Mouse (Mus musculus) stomach, embryonic 16.5 days (tissue): ENCODE measurements at regions not wholly inside any gene's neighbourhood (a gene's known extent, or its start where the extent isn't known, plus 50 kb on each side); places are given as distances from the start of the nearest gene placed in this dataset.

Experiments
- ATAC-seq: fragments of 200-750 bp; cut with Nextera tagmentation; 2 replicates; pipeline ENCODE4 v1.8.0; 2017; ENCODE audit warnings: moderate number of reproducible peaks, moderate TSS enrichment; ENCODE audit not compliant: insufficient read depth, low FRiP score
- H3K27ac ChIP-seq: fragments of 300-500 bp; sonication (generic); 2 replicates; pipeline ENCODE4 v1.5.1; 2014; ENCODE audit warnings: low read length
- H3K27me3 ChIP-seq: fragments of 300-500 bp; sonication (generic); 2 replicates; pipeline ENCODE4 v1.6.1; 2014; ENCODE audit warnings: low read length, control low read depth, mixed read lengths; ENCODE audit not compliant: control insufficient read depth, insufficient read depth
- H3K36me3 ChIP-seq: fragments of 300-500 bp; sonication (generic); 2 replicates; pipeline ENCODE4 v1.6.1; 2014; ENCODE audit warnings: low read length; ENCODE audit not compliant: control insufficient read depth, insufficient read depth
- H3K4me1 ChIP-seq: fragments of 300-500 bp; sonication (generic); 2 replicates; pipeline ENCODE4 v1.6.1; 2014; ENCODE audit warnings: low read length, control low read depth, mixed read lengths; ENCODE audit not compliant: control insufficient read depth, insufficient read depth
- H3K4me2 ChIP-seq: fragments of 300-500 bp; sonication (generic); 2 replicates; pipeline ENCODE4 v1.6.1; 2014; ENCODE audit warnings: low read depth, low read length, mixed read lengths
- H3K4me3 ChIP-seq: fragments of 300-500 bp; sonication (generic); replicated peaks from 2 replicates; pipeline ENCODE4 v1.5.1; 2014; ENCODE audit warnings: mild to moderate bottlenecking, low read length
- H3K9ac ChIP-seq: fragments of 300-500 bp; sonication (generic); 2 replicates; pipeline ENCODE4 v1.6.1; 2014; ENCODE audit warnings: low read length
- H3K9me3 ChIP-seq: fragments of 300-500 bp; sonication (generic); replicated peaks from 2 replicates; pipeline ENCODE4 v1.6.1; 2016; ENCODE audit warnings: low read length, control low read depth; ENCODE audit not compliant: control insufficient read depth
- WGBS: fragments of 180-500 bp; shearing (Covaris S2); extraction: QIAGEN DNeasy Blood & Tissue Kit; methylation state at CpG from one replicate; pipeline ENCODE4 v1.1.7; 2014; 5-methylcytosine and 5-hydroxymethylcytosine counted together

- no peak for ATAC-seq
- WGBS: 46% methylated on average over 3 of the region's 3 CpGs
- no peaks in the 10 kb centered on the region for H3K4me1 ChIP-seq
- H3K27ac ChIP-seq: no peak overlapping the region
- no peaks in the 10 kb centered on the region for H3K9me3 ChIP-seq
- H3K9ac ChIP-seq: no peak overlapping the region
- no peaks in the 10 kb centered on the region; the same call in 1 of the 2 replicates for H3K27me3 ChIP-seq
- no peaks in the 10 kb centered on the region for H3K36me3 ChIP-seq
- no peak overlapping the region for H3K4me2 ChIP-seq
- no peak overlapping the region for H3K4me3 ChIP-seq
These were observed 190.1 kb downstream of the Mid1ip1 start for GRCm38 (mm10) chrX:10904889-10905288.

GRCm38 (mm10) chrX:10911127-10912061, 196.6 kb downstream of the Mid1ip1 start:
- Histone ChIP-seq H3K9me3 (no peaks in the 10 kb centered on the region), H3K4me1 (no peaks in the 10 kb centered on the region), H3K4me3 (no peak overlapping the region), H3K27ac (no peak overlapping the region), H3K4me2 (no peak overlapping the region), H3K27me3 (no peaks in the 10 kb centered on the region; the same call in 1 of the 2 replicates), H3K9ac (no peak overlapping the region), H3K36me3 (no peaks in the 10 kb centered on the region)
- WGBS: 69% methylated on average over 14 of the region's 14 CpGs
- no peak for ATAC-seq
